Mouse (Mus musculus) liver, postnatal 0 days (tissue): ENCODE measurements around the gene Pmepa1.

Experiments
- CTCF ChIP-seq: sonication (generic); IDR thresholded peaks from 2 replicates; pipeline ENCODE4 v1.5.1; 2016; ENCODE audit warnings: antibody characterized with exemption, low read depth
- EP300 ChIP-seq: IDR thresholded peaks from 2 replicates; pipeline ENCODE4 v1.6.1; 2016; ENCODE audit warnings: antibody characterized with exemption, low read depth, mild to moderate bottlenecking

GRCm38 (mm10) chr2:173306734-173307525, 30.6 kb upstream of the Pmepa1 start:
- TF ChIP-seq CTCF (no peak), EP300 (no peak)
